Comparison of ENCODE assay signal across 8 mouse cellular contexts in the genomic region with DNA sequence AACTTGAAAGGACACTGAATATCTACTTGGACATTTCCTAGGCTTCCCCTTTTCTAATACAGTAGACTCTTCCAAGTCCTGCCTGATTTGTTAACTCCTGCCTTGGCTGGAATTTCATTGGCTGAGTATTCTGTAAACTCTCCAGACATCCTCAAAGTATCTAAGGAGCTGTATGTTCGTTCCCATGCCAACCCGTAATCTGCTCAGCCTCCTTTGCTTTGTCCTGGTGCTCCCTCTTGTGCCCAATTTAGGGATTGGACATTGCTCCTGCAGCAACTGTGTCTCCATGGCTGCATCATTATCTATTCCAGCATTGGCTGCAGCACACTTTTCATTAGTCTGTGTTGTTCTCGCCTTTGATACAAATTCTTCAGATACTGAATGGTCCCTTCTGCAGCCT. TPM values are rescaled to one million over a fixed set of nuclear protein-coding genes. Genes with fewer than 3 reads are reported as not detected.
DNase-seq lines count a peak whose midpoint lies in the region; ATAC-seq lines count a peak whose summit lies in the region.

No protein-coding gene starts in this region.

- peaks cover 67% of the 10 kb centered on the region for H3K36me3 ChIP-seq in embryonic facial prominence, embryonic 10.5 days (replicated peaks)
- peaks cover 19% of the 10 kb centered on the region for H3K36me3 ChIP-seq in heart, embryonic 12.5 days
- H3K36me3 ChIP-seq in kidney, embryonic 16.5 days (ENCODE audit: insufficient read depth, low read length), result peaks cover 18% of the 10 kb centered on the region
- H3K36me3 ChIP-seq in limb, embryonic 15.5 days, result peaks cover 36% of the 10 kb centered on the region
- H3K36me3 ChIP-seq in neural tube, embryonic 12.5 days, result peaks cover 18% of the 10 kb centered on the region

- no peaks in the 10 kb centered on the region for H3K27me3 ChIP-seq in embryonic facial prominence, embryonic 10.5 days (replicated peaks; ENCODE audit: low read depth, poor library complexity, severe bottlenecking)
- no peaks in the 10 kb centered on the region for H3K27me3 ChIP-seq in heart, embryonic 12.5 days (replicated peaks)
- no peaks in the 10 kb centered on the region for H3K27me3 ChIP-seq in kidney, embryonic 16.5 days (ENCODE audit: insufficient read depth, low read length)
- no peaks in the 10 kb centered on the region for H3K27me3 ChIP-seq in limb, embryonic 15.5 days
- H3K27me3 ChIP-seq in neural tube, embryonic 12.5 days (replicated peaks), result no peaks in the 10 kb centered on the region

- peak; percentile 30 for DNase-seq in A20 (ENCODE audit: low read depth, low spot score)
- DNase-seq in adrenal gland, adult 8-10 months, result peak; percentile 47
- peak; percentile 64 for DNase-seq in embryonic facial prominence, embryonic 10.5 days (ENCODE audit: low spot score)
- DNase-seq in thymus, postnatal 25 days, result peak; percentile 23

- peak; percentile 45; the same call in 1 of the 2 replicates for ATAC-seq in heart, embryonic 12.5 days (ENCODE audit: insufficient number of reproducible peaks, low FRiP score)
- ATAC-seq in kidney, embryonic 16.5 days (ENCODE audit: low FRiP score, low TSS enrichment), result peak; percentile 84; the same call in 1 of the 2 replicates
- peak; percentile 71; the same call in 1 of the 2 replicates for ATAC-seq in limb, embryonic 15.5 days (ENCODE audit: insufficient number of reproducible peaks, low FRiP score, low TSS enrichment, low read depth)
- peak; percentile 96 for ATAC-seq in neural tube, embryonic 12.5 days (ENCODE audit: low FRiP score, low read depth)

- H3K4me1 ChIP-seq in embryonic facial prominence, embryonic 10.5 days, result no peaks in the 10 kb centered on the region
- peaks cover 5% of the 10 kb centered on the region; the same call in 1 of the 2 replicates for H3K4me1 ChIP-seq in heart, embryonic 12.5 days (replicated peaks)
- no peaks in the 10 kb centered on the region for H3K4me1 ChIP-seq in kidney, embryonic 16.5 days (ENCODE audit: insufficient read depth, low read length)
- no peaks in the 10 kb centered on the region for H3K4me1 ChIP-seq in limb, embryonic 15.5 days
- H3K4me1 ChIP-seq in neural tube, embryonic 12.5 days, result no peaks in the 10 kb centered on the region

- H3K4me2 ChIP-seq in heart, embryonic 12.5 days, result no peak overlapping the region
- H3K4me2 ChIP-seq in kidney, embryonic 16.5 days (replicated peaks; ENCODE audit: low read depth, low read length), result no peak overlapping the region
- no peak overlapping the region for H3K4me2 ChIP-seq in limb, embryonic 15.5 days
- H3K4me2 ChIP-seq in neural tube, embryonic 12.5 days (replicated peaks), result no peak overlapping the region

- H3K27ac ChIP-seq in embryonic facial prominence, embryonic 10.5 days (replicated peaks), result no peak overlapping the region
- no peak overlapping the region for H3K27ac ChIP-seq in heart, embryonic 12.5 days (ENCODE audit: poor library complexity, severe bottlenecking)
- H3K27ac ChIP-seq in kidney, embryonic 16.5 days (ENCODE audit: low read length), result no peak overlapping the region
- H3K27ac ChIP-seq in limb, embryonic 15.5 days, result no peak overlapping the region
- no peak overlapping the region for H3K27ac ChIP-seq in neural tube, embryonic 12.5 days

- 39% methylated on average over 3 of the region's 3 CpGs for WGBS in embryonic facial prominence, embryonic 10.5 days
- 24% methylated on average over 3 of the region's 3 CpGs for WGBS in heart, embryonic 12.5 days
- WGBS in kidney, embryonic 16.5 days, result 48% methylated on average over 3 of the region's 3 CpGs
- 42% methylated on average over 3 of the region's 3 CpGs for WGBS in limb, embryonic 15.5 days
- 17% methylated on average over 3 of the region's 3 CpGs for WGBS in neural tube, embryonic 12.5 days

- H3K4me3 ChIP-seq in embryonic facial prominence, embryonic 10.5 days, result no peak overlapping the region
- H3K4me3 ChIP-seq in heart, embryonic 12.5 days, result no peak overlapping the region
- no peak overlapping the region for H3K4me3 ChIP-seq in kidney, embryonic 16.5 days (ENCODE audit: low read length)
- no peak overlapping the region for H3K4me3 ChIP-seq in limb, embryonic 15.5 days
- no peak overlapping the region for H3K4me3 ChIP-seq in neural tube, embryonic 12.5 days

- H3K9me3 ChIP-seq in embryonic facial prominence, embryonic 10.5 days, result no peaks in the 10 kb centered on the region
- 0 out of 2 replicates have a peak, but pooled peaks cover under 1% of the 10 kb centered on the region for H3K9me3 ChIP-seq in heart, embryonic 12.5 days (replicated peaks)
- no peaks in the 10 kb centered on the region for H3K9me3 ChIP-seq in kidney, embryonic 16.5 days (ENCODE audit: low read length)
- no peaks in the 10 kb centered on the region for H3K9me3 ChIP-seq in limb, embryonic 15.5 days
- no peaks in the 10 kb centered on the region for H3K9me3 ChIP-seq in neural tube, embryonic 12.5 days

- no peak overlapping the region for H3K9ac ChIP-seq in heart, embryonic 12.5 days
- H3K9ac ChIP-seq in kidney, embryonic 16.5 days (replicated peaks; ENCODE audit: low read length), result no peak overlapping the region
- H3K9ac ChIP-seq in limb, embryonic 15.5 days, result no peak overlapping the region
- H3K9ac ChIP-seq in neural tube, embryonic 12.5 days, result no peak overlapping the region

RNA-seq across cellular contexts. Expression of a gene that starts 42.7 kb away (rescaled TPM):
- 10 to 100 TPM; 16.5 to 19.3 (median 18.1) TPM for total RNA-seq in adrenal gland, adult 8-10 months (2022)
- 11.2 and 15.1 TPM in 2 replicates for polyA plus RNA-seq in embryonic facial prominence, embryonic 10.5 days (2016; fragmentation: Nextera tagmentation; extraction: Ambion mirVana)
- 5.0 and 5.5 TPM in 2 replicates for polyA plus RNA-seq in heart, embryonic 12.5 days (2016; fragmentation: Nextera tagmentation; extraction: Ambion mirVana)
- polyA plus RNA-seq in kidney, embryonic 16.5 days (2015; fragmentation: Nextera tagmentation; extraction: Ambion mirVana), result 10.5 and 12.5 TPM in 2 replicates
- 4.0 and 8.6 TPM in 2 replicates for polyA plus RNA-seq in limb, embryonic 15.5 days (2015; fragmentation: Nextera tagmentation; extraction: Ambion mirVana)
- 16.5 and 21.7 TPM in 2 replicates for polyA plus RNA-seq in neural tube, embryonic 12.5 days (2016; fragmentation: Nextera tagmentation; extraction: Ambion mirVana)

RNA-seq across cellular contexts. Expression of a gene that starts 45.7 kb away (rescaled TPM):
- total RNA-seq in adrenal gland, adult 8-10 months (2022), result not detected
- not detected in 2 replicates for polyA plus RNA-seq in embryonic facial prominence, embryonic 10.5 days (2016; fragmentation: Nextera tagmentation; extraction: Ambion mirVana)
- polyA plus RNA-seq in heart, embryonic 12.5 days (2016; fragmentation: Nextera tagmentation; extraction: Ambion mirVana), result not detected in 2 replicates
- polyA plus RNA-seq in kidney, embryonic 16.5 days (2015; fragmentation: Nextera tagmentation; extraction: Ambion mirVana), result 0.12 TPM in 1 of 2 replicates, not detected in the other
- polyA plus RNA-seq in limb, embryonic 15.5 days (2015; fragmentation: Nextera tagmentation; extraction: Ambion mirVana), result not detected in 2 replicates
- polyA plus RNA-seq in neural tube, embryonic 12.5 days (2016; fragmentation: Nextera tagmentation; extraction: Ambion mirVana), result 0.09 TPM in 1 of 2 replicates, not detected in the other

Comparison
In these comparisons a context has a peak if more than half of its experiments do, and no peak if none do; other contexts are left out.
1. ATAC-seq: peak in every context shown above with its lines; median percentile 96 in neural tube, embryonic 12.5 days; 84 in kidney, embryonic 16.5 days; 71 in limb, embryonic 15.5 days; 45 in heart, embryonic 12.5 days.